Mouse (Mus musculus): ENCODE measurements around the gene Lmna. TPM values are rescaled to one million over a fixed set of nuclear protein-coding genes. Genes with fewer than 3 reads are reported as not detected.

The Lmna gene
- polyA plus RNA-seq (2014; fragmentation: Illumina TruSeq; extraction: RNeasy Lipid Tissue Mini Kit (QIAGEN cat#74804); ENCODE audit: low read depth, low replicate concordance) = 2.5 TPM

DNA sequence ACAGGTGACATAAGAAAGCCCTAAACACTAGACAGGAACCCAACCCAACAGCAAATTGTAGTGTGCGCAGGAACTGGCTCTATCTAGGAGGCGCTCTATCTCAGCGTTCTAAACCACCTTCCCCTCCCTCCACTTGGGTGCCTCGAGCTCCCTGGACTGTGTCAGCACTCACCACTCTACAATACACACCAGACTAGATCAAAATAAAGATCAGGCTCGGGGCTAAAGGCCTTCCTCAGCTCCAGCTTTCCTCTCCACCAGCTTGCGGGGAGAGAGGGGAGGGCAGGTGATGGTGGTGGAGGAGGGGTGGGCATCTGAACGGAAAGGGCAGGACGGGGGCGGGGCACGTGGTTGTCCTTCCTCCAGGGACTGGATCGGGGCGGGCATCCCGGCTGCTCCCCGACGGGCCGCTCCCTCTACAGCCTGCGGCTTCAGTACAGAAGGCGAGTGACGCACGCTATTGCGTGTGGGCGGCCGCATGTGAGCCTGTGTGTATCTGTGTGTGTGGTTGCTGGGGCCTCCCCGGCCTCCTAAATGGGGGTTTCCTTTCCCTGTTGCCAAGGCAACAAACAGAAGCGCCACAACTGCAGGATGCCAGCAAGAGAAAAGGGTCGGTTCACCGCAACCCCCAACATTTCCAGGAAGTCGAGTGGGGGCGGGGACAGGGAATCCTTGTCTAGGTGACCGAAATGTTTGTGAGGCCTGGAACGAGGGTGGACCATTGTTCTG, at the start of gene Lmna:
Gene Lmna, minus strand, starts transcription at position 265 of the 729 bp plus-strand sequence.

DNA sequence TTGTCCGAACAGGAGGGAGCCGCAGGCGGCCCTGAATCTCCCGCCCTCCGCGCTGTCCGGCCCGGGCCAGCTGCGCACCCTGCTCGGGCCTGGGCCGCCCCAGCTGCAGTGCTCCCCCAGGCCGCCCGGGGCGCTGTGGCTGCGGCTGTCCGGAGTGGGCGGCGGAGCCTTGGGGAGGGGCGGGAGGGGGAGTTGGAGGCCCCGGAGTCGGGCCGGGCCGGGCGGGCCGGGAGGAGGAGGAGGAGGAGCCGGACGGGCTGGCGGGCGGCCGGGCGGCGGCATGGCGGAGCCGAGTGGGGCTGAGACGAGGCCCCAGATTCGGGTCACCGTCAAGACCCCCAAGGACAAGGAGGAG, 43.7 kb upstream of the Lmna start, which contains the start of gene Ubqln4:
Gene Ubqln4, plus strand, starts transcription at position 234 of the 355 bp plus-strand sequence.

DNA sequence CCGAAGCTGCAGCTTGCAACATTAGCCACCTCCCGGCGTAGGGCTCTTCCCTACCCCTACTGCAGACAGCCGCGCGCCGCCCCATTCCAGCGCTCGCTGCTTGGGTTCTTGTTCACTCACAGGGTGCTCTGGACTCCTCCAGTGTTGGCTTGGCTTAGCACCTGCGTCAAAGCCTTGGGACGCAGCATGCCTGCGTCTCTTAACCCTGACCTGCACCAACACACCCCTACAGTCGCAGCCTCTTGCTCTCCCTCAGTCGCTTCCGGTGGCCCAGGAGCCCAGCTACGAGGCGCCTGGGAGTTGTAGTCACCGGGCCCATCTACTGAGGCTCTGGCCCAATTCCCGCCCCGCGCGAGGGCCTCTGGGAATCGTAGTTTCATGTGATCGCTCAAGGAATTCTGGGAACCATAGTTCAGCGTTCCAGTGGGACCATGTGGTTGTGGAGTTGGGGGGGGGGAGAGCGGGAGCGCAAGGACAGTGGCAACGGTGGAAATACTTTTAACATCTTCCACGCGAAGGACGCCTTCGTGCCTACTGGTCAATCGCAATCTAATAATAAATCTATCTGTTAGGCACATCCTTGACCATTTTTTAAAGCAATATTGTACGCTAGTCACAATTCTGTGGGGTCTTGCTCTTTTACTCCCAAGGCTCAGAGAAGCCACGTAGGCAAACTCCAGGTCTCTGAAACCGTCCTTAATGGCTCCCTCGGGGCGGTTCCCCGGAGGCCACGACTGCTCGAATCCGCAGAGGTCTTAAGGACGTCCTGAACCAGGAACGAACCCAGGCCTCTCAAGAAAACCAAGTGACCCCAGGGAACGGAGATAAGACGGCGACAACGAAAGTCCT, 43.1 kb upstream of the Lmna start, which contains the start of gene Lamtor2:
Gene Lamtor2, minus strand, starts transcription at position 399 of the 849 bp plus-strand sequence.

DNA sequence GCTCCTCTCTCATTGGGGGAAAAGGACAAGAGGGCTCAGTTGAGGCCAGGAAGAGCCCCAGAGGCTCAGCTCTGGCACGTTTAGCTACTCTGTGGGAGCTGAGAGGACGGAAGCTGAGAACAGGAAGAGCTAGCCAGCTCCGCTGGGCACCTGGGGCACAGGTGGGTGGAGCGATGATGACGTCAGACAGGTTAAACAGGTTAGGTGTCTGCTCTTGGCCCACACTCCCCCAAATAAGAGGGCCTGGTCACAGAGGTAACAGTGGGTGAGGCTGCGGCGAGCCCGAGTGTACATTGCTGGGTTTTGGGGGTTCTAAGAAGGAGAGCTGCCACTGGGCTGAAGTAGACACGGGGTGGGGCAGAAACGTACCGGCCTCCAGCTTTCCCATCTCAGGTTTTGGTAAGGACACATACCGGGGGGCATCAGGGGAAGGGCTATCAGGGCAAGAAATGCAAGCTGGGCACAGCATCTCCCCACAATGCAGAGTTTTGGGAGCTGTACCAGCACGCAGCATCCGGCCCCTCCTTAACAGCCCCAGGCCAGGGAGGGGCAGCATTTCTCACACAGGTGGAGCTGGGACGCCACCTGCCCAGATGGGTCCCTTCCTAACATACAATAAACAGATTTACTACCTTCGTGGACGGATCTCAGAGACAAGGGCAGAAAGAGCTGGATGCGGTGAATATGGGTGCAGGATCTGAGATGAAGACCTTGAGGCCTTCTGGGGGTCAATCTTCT, 38.6 kb upstream of the Lmna start, which contains the start of gene Rab25:
Gene Rab25, minus strand, starts transcription at position 121 of the 738 bp plus-strand sequence.

DNA sequence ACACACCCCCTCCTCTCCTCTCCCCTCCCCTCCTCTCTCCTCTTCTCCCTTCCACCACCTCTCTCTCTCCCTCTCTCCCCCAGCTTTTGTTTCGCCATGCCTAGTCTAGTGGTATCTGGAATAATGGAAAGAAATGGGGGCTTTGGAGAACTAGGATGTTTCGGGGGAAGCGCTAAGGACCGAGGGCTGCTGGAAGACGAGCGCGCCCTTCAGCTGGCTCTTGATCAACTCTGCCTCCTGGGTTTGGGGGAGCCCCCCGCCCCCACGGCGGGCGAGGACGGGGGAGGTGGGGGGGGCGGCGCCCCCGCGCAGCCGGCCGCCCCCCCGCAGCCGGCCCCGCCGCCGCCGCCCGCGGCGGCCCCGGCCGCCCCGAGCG, 22.5 kb upstream of the Lmna start, which contains the start of gene Mex3a:
Gene Mex3a, plus strand, starts transcription at position 97 of the 376 bp plus-strand sequence.

DNA sequence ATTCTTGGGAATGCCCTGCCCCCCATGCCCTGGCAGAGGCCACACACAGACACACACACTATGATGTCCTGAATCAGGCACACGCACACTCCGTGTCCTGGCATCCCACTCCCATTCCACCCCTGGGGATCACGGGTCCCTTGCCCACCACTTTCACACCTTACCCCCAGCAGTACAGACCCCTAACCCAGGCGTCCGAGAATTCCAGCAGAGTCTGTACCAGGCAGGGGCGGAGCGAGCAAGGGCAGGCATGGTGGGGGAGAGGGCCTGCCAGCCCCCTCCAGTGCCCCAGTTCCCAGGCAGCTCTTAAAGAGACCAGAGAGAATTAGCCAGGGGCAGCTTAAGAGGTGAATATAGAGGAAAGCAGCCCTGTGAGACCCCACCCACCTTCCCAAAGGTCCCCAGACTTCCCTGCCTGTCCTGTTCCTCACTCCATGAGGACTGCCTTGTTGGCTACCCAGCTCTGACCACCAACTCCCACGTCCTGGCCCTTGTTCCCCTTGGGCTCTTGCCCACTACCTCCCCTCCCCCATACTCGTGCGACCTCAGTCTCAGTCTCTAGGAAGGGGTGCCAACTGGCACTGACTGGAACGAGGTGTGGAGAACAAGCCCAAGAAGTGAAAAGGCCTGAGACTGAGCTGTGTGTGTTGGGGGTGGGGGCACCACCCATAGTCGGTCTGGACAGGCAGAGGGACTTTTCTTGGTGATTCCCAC, 48.6 kb downstream of the Lmna start, which contains the start of gene Sema4a:
Gene Sema4a, minus strand, starts transcription at position 200 of the 714 bp plus-strand sequence.

Other genes with a start within 250 kb of the Lmna start
- 0.93 TPM for gene Gm38392, start 222.7 kb downstream of the Lmna start, polyA plus RNA-seq (2014; fragmentation: Illumina TruSeq; extraction: RNeasy Lipid Tissue Mini Kit (QIAGEN cat#74804); ENCODE audit: low read depth, low replicate concordance)
- 4.3 TPM for gene Tsacc, start 213.0 kb downstream of the Lmna start, polyA plus RNA-seq (2014; fragmentation: Illumina TruSeq; extraction: RNeasy Lipid Tissue Mini Kit (QIAGEN cat#74804); ENCODE audit: low read depth, low replicate concordance)
- gene Cct3, start 212.8 kb downstream of the Lmna start, polyA plus RNA-seq (2014; fragmentation: Illumina TruSeq; extraction: RNeasy Lipid Tissue Mini Kit (QIAGEN cat#74804); ENCODE audit: low read depth, low replicate concordance) = 65.1 TPM
- gene Glmp, start 184.9 kb downstream of the Lmna start, polyA plus RNA-seq (2014; fragmentation: Illumina TruSeq; extraction: RNeasy Lipid Tissue Mini Kit (QIAGEN cat#74804); ENCODE audit: low read depth, low replicate concordance) = 8.8 TPM
- 0.21 TPM for gene Tmem79, start 173.8 kb downstream of the Lmna start, polyA plus RNA-seq (2014; fragmentation: Illumina TruSeq; extraction: RNeasy Lipid Tissue Mini Kit (QIAGEN cat#74804); ENCODE audit: low read depth, low replicate concordance)
- 6.5 TPM for gene Smg5, start 173.7 kb downstream of the Lmna start, polyA plus RNA-seq (2014; fragmentation: Illumina TruSeq; extraction: RNeasy Lipid Tissue Mini Kit (QIAGEN cat#74804); ENCODE audit: low read depth, low replicate concordance)
- not detected for gene Paqr6, start 145.4 kb downstream of the Lmna start, polyA plus RNA-seq (2014; fragmentation: Illumina TruSeq; extraction: RNeasy Lipid Tissue Mini Kit (QIAGEN cat#74804); ENCODE audit: low read depth, low replicate concordance)
- gene Bglap3, start 137.2 kb downstream of the Lmna start, polyA plus RNA-seq (2014; fragmentation: Illumina TruSeq; extraction: RNeasy Lipid Tissue Mini Kit (QIAGEN cat#74804); ENCODE audit: low read depth, low replicate concordance) = 0.74 TPM
- not detected for gene Bglap2, start 131.3 kb downstream of the Lmna start, polyA plus RNA-seq (2014; fragmentation: Illumina TruSeq; extraction: RNeasy Lipid Tissue Mini Kit (QIAGEN cat#74804); ENCODE audit: low read depth, low replicate concordance)
- not detected for gene Bglap, start 125.5 kb downstream of the Lmna start, polyA plus RNA-seq (2014; fragmentation: Illumina TruSeq; extraction: RNeasy Lipid Tissue Mini Kit (QIAGEN cat#74804); ENCODE audit: low read depth, low replicate concordance)
- 5.1 TPM for gene Pmf1, start 99.6 kb downstream of the Lmna start, polyA plus RNA-seq (2014; fragmentation: Illumina TruSeq; extraction: RNeasy Lipid Tissue Mini Kit (QIAGEN cat#74804); ENCODE audit: low read depth, low replicate concordance)
- 17.7 TPM for gene Slc25a44, start 84.8 kb downstream of the Lmna start, polyA plus RNA-seq (2014; fragmentation: Illumina TruSeq; extraction: RNeasy Lipid Tissue Mini Kit (QIAGEN cat#74804); ENCODE audit: low read depth, low replicate concordance)
- 46.1 TPM for gene Sema4a, start 48.8 kb downstream of the Lmna start, polyA plus RNA-seq (2014; fragmentation: Illumina TruSeq; extraction: RNeasy Lipid Tissue Mini Kit (QIAGEN cat#74804); ENCODE audit: low read depth, low replicate concordance)
- 0.05 TPM for gene Mex3a, start 22.4 kb upstream of the Lmna start, polyA plus RNA-seq (2014; fragmentation: Illumina TruSeq; extraction: RNeasy Lipid Tissue Mini Kit (QIAGEN cat#74804); ENCODE audit: low read depth, low replicate concordance)
- not detected for gene Rab25, start 38.3 kb upstream of the Lmna start, polyA plus RNA-seq (2014; fragmentation: Illumina TruSeq; extraction: RNeasy Lipid Tissue Mini Kit (QIAGEN cat#74804); ENCODE audit: low read depth, low replicate concordance)
- 10.5 TPM for gene Lamtor2, start 43.1 kb upstream of the Lmna start, polyA plus RNA-seq (2014; fragmentation: Illumina TruSeq; extraction: RNeasy Lipid Tissue Mini Kit (QIAGEN cat#74804); ENCODE audit: low read depth, low replicate concordance)
- gene Ubqln4, start 43.8 kb upstream of the Lmna start, polyA plus RNA-seq (2014; fragmentation: Illumina TruSeq; extraction: RNeasy Lipid Tissue Mini Kit (QIAGEN cat#74804); ENCODE audit: low read depth, low replicate concordance) = 12.4 TPM
- gene Ssr2, start 65.9 kb upstream of the Lmna start, polyA plus RNA-seq (2014; fragmentation: Illumina TruSeq; extraction: RNeasy Lipid Tissue Mini Kit (QIAGEN cat#74804); ENCODE audit: low read depth, low replicate concordance) = 37.9 TPM
- gene Arhgef2, start 96.0 kb upstream of the Lmna start, polyA plus RNA-seq (2014; fragmentation: Illumina TruSeq; extraction: RNeasy Lipid Tissue Mini Kit (QIAGEN cat#74804); ENCODE audit: low read depth, low replicate concordance) = 1.5 TPM
- gene Rxfp4, start 143.2 kb upstream of the Lmna start, polyA plus RNA-seq (2014; fragmentation: Illumina TruSeq; extraction: RNeasy Lipid Tissue Mini Kit (QIAGEN cat#74804); ENCODE audit: low read depth, low replicate concordance) = not detected
- 40.6 TPM for gene Khdc4, start 175.8 kb upstream of the Lmna start, polyA plus RNA-seq (2014; fragmentation: Illumina TruSeq; extraction: RNeasy Lipid Tissue Mini Kit (QIAGEN cat#74804); ENCODE audit: low read depth, low replicate concordance)
- gene Rit1, start 206.9 kb upstream of the Lmna start, polyA plus RNA-seq (2014; fragmentation: Illumina TruSeq; extraction: RNeasy Lipid Tissue Mini Kit (QIAGEN cat#74804); ENCODE audit: low read depth, low replicate concordance) = 4.7 TPM

Data from liver, adult 10 weeks (tissue).